Mouse (Mus musculus) heart, postnatal 4 days (tissue): ENCODE data around the gene Dock1. TPM values are rescaled to one million over a fixed set of nuclear protein-coding genes. Genes with fewer than 3 reads are reported as not detected.
A peak's percentile ranks its signal among the peaks of the same experiment; 100 is the strongest.

Experiments used
- DNase-seq: peaks from one replicate; pipeline ENCODE4 v3.0.0; 2021
- total RNA-seq, 2 experiments: library from RNA; stranded (reverse); gene quantifications; 2 replicates each; pipeline ENCODE4 v1.2.3; 2021

Gene Dock1
- total RNA-seq, 2 experiments from 2014 or later = 53.7 to 56.5 TPM

GRCm38 (mm10) chr7:134696126-134696979 lies 25.9 kb downstream of the Dock1 start:
- DNase-seq = no peak

- no peak for DNase-seq
Observed at GRCm38 (mm10) chr7:134697479-134697878, 27.0 kb downstream of the Dock1 start.

- no peak for DNase-seq
Observed at GRCm38 (mm10) chr7:134698246-134698645, 27.8 kb downstream of the Dock1 start.

GRCm38 (mm10) chr7:134700001-134700400 lies 29.5 kb downstream of the Dock1 start:
- no peak for DNase-seq

GRCm38 (mm10) chr7:134702481-134702880 lies 32.0 kb downstream of the Dock1 start:
- DNase-seq = no peak

GRCm38 (mm10) chr7:134703704-134704103 lies 33.2 kb downstream of the Dock1 start:
- peak; percentile 37 for DNase-seq

GRCm38 (mm10) chr7:134709226-134709853 lies 38.9 kb downstream of the Dock1 start:
- DNase-seq = no peak

GRCm38 (mm10) chr7:134711576-134711975 lies 41.1 kb downstream of the Dock1 start:
- DNase-seq = no peak

- DNase-seq = no peak
Observed at GRCm38 (mm10) chr7:134719406-134719805, 49.0 kb downstream of the Dock1 start.

- DNase-seq = no peak
Observed at GRCm38 (mm10) chr7:134722361-134722760, 51.9 kb downstream of the Dock1 start.

- no peak for DNase-seq
Observed at GRCm38 (mm10) chr7:134722955-134723354, 52.5 kb downstream of the Dock1 start.

- DNase-seq = no peak
Observed at GRCm38 (mm10) chr7:134723509-134723908, 53.1 kb downstream of the Dock1 start.

- no peak for DNase-seq
Observed at GRCm38 (mm10) chr7:134724841-134725240, 54.4 kb downstream of the Dock1 start.

GRCm38 (mm10) chr7:134725551-134726529 lies 55.4 kb downstream of the Dock1 start:
- DNase-seq = peak; percentile 41

- no peak for DNase-seq
Observed at GRCm38 (mm10) chr7:134726530-134727258, 56.2 kb downstream of the Dock1 start.

GRCm38 (mm10) chr7:134729348-134729747 lies 58.9 kb downstream of the Dock1 start:
- DNase-seq = no peak

GRCm38 (mm10) chr7:134730406-134731126 lies 60.1 kb downstream of the Dock1 start:
- no peak for DNase-seq

- no peak for DNase-seq
Observed at GRCm38 (mm10) chr7:134747059-134747458, 76.6 kb downstream of the Dock1 start.

GRCm38 (mm10) chr7:134748376-134748775 lies 77.9 kb downstream of the Dock1 start:
- DNase-seq = no peak

- DNase-seq = no peak
Observed at GRCm38 (mm10) chr7:134749613-134750012, 79.2 kb downstream of the Dock1 start.

- no peak for DNase-seq
Observed at GRCm38 (mm10) chr7:134751496-134751895, 81.0 kb downstream of the Dock1 start.
